Mouse (Mus musculus): ENCODE results near the gene Ggta1.

The Ggta1 gene

DNA sequence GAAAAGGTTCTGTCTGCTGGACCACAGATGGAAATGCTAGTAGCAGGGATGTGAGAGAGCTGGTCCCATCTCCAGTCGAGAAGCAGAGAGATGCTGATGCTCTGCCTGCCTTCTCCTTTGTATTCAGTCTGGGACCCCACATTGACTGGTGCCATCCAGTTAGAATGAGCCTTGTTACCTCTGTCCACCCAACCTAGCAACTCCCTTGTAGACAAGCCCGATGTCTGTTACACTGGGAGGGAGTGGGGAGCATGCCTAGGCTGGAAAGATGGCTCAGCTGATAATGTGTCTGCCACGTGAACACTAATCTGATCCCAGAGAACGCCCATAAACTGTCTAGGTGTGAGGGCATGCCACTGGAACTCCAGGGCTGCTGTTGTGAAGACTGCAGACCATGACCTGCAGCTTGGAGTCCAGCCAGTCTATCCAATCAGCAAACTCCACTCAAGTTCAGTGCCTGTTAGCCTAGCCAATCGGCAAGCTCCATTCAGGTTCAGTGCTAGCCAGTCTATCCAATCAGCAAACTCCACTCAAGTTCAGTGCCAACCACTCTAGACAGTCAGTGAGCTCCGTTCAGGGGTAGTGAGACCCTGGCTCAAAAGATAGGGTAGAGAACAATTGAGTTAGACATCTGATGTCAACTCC, 64.7 kb downstream of the Ggta1 start:
- no peak for DNase-seq

DNA sequence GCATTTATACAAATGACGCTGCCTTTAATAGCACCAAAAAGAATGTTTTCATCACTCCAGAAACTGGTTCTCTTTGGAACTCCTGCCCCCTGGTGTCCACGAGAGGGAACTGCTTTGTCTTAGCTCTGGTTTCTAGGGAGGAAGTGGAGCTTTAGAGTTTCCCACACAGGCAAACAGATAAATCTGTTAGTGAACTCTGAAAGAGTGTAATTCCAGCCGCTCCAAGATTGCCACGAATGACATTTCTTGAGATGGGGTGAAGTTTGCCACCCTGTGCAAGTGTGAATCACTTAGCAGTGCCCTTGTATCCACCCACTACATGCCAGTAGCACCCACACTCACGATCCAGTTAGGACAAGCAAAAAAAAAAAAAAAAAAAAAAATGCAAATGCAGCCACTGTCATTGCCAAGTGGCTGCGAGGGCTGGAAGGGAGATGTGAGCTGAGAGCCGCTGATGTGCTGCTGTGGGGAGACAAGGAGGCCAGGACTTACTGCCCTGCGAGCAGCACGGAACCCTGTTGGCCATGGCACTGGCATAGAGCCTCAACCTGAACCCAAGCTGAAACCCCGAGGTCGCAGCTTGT, 65.3 kb downstream of the Ggta1 start:
- peak; percentile 79 to 84 for DNase-seq

DNA sequence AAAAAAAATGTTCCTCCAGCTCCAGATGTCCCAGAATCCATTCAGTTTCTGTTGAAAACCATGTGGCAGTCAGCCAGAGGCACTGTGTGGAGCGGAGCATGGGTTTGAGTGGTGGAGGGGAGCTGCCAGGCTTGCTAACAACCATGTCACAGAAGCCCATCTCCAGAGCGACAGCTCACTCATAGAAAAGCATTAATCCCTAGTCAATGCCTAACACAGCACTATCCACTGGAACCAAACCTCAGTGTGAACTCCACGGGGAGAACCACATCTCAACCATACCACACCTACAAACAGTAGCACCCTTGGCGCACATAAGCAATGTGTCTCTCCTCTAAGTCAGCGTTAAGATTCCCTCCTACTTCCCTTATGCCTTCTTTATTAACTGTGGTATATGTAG, 65.9 kb downstream of the Ggta1 start, which contains the start of gene 4930402F06Rik:
Gene 4930402F06Rik, minus strand, starts transcription at position 80 of the 400 bp plus-strand sequence.
- DNase-seq = peak; percentile 53 to 64

DNA sequence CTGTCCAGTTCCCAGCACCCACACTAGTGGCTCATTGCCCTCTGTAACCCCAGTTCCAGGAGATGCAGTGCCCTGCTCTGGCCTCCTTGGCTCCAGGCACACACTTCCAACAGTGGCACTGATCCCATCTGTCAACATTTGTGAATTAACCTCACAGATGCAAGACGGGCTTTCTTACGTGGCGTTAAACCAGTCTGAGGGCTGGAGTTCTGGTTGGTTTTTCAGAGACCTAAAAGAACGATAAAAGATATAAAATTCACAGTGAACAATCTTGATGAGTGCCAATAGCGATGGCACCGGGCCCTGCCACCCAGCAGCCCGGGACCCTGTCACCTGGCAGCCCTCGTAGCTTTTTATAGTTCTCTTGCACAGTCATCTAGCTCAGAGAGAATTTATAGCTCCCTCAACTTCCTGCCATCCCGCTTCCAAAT, 77.6 kb downstream of the Ggta1 start:
- peak; percentile 46 to 65 for DNase-seq

DNA sequence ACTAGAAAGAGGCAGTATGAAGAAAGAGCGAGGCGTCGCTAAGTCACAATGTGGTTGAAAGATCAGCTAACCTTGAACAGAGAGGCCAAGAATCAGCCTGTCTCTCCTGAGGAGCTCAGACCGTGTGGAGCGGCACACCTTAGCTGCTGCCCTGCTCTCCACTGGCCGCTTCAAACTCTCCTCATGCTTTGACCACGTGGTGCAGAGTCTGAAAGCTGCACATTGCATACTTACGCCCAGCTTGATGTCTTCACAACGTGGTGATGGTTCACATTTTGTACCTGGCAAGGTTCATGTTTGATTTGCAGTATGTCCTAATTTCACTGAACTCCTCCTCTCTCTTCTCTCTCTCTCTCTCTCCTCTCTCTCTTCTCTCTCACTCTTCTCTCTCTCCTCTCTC, 83.7 kb downstream of the Ggta1 start:
- DNase-seq = no peak

DNA sequence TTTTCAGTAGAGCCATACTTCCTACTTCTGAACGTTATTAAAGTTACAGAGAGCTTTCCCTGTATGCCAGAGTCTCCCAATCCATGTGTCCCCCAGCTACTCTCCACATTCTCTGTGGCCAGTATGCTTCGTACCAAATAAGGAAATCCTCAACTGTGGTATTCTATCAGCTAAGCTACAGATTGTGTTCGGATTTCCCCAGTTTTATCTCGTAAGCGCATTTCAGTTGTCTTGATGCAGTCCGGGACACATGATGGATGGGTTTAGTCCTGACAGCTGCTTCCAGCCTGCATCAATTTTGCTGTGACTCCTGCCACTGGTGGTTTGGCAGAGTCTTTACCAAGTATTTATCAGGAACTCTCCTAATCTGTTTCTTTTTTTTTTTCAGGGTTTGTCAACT, 85.4 kb downstream of the Ggta1 start:
- DNase-seq = no peak

DNA sequence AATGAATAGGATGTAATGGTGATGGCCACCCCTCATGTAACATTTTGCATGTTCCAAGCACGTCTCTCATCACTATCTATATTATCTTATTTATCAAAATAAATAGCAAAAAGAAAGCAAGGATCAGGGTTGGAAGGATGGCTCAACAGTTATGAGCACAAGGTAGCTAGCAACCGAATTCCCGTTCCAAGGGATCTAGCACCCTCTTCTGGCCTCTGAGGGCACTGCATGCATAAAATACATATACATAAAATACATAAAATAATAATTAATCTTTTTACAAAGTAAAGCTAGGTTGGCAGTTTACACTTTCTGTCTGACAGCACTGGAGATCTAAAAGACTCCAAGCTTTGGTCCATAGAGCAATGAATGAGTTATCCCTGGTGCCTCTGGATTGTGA, 90.0 kb downstream of the Ggta1 start:
- peak; percentile 61 to 70 for DNase-seq

DNA sequence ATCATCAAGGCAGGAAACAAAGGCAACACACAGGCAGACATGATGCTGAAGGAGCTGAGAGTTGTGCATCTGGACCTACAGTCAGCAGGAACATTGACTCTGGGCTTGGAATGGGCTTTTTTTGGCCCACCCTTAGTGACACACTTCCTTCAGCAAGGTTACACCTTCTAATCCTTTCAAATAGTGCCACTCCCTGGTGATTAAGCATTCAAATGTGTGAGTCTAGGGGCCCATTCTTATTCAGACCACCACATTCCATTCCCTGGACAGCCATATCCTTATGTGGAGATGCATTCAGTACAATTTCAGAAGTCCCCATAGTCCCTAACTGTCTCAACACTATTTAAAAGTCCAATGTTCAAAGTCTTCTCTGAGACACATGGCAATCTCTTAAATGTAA, 92.3 kb downstream of the Ggta1 start:
- DNase-seq = no peak

DNA sequence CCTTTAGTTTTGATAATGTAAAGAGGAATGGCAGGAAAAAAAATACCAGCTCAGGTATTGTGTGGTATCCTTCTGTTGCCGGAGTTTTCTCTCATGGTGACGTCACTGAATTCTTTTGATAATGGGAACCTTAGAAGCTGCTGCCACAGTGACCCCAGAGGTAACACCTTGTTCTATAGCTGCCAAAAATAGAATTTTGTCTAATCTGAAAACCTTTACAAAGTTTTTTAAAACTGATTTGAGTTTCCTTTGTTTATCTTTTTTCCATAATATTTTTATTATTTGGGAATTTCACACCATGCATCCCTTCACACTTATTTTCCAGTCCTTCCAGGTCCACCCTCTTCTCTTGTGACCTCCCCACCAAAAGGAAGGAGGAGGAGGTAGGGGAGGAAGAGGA, 95.4 kb downstream of the Ggta1 start, which contains the start of gene 4930568D16Rik:
Gene 4930568D16Rik, minus strand, starts transcription at position 101 of the 400 bp plus-strand sequence.
- DNase-seq = no peak
